Mouse (Mus musculus) liver, postnatal 0 days (tissue): ENCODE measurements around the gene Speer4f2.
"Not testable (repeated sequence)": the region's sequence is repeated elsewhere in the genome, so short reads cannot be mapped to it uniquely, and the experiment has no call there.

ENCODE experiments used
- CTCF ChIP-seq: sonication (generic); IDR thresholded peaks from 2 replicates; pipeline ENCODE4 v1.5.1; 2016; ENCODE audit warnings: antibody characterized with exemption, low read depth
- EP300 ChIP-seq: IDR thresholded peaks from 2 replicates; pipeline ENCODE4 v1.6.1; 2016; ENCODE audit warnings: antibody characterized with exemption, low read depth, mild to moderate bottlenecking

DNA sequence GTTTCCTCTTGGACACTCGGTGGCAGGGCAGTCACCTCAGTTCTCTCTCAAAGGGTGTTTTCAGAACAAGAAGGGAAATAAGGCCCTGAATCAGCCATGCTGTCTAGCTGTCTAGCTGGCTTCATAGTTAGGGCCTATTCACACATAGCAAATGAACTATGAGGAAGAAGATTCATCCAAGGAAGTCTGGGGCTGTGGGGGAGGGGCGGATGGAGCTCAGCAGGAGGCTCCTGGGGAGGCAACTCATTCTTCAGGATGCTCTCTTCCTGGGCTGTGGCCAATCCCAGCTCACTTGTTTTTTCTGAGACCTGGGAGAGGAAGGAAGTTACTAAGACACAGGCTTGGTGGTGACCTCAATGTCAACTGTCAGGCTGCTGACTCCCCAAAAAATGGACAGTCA, 27.2 kb upstream of the Speer4f2 start:
- TF ChIP-seq CTCF, EP300: not testable (repeated sequence)
